Mouse (Mus musculus) cortical plate, adult 2 months (tissue): Measurements from ENCODE around the gene Ccni.

Experiments used
- CTCF ChIP-seq: fragments of 200-500 bp; IDR thresholded peaks from 2 replicates; pipeline ENCODE4 v1.5.1; 2011; ENCODE audit warnings: mild to moderate bottlenecking, control low read depth, low read length; ENCODE audit not compliant: insufficient read depth; ENCODE audit errors: extremely low read depth
- POLR2A ChIP-seq: fragments of 200-500 bp; IDR thresholded peaks from 2 replicates; pipeline ENCODE4 v1.6.1; 2011; ENCODE audit warnings: mild to moderate bottlenecking, low read length, control low read depth; ENCODE audit not compliant: insufficient read depth; ENCODE audit errors: extremely low read depth

DNA sequence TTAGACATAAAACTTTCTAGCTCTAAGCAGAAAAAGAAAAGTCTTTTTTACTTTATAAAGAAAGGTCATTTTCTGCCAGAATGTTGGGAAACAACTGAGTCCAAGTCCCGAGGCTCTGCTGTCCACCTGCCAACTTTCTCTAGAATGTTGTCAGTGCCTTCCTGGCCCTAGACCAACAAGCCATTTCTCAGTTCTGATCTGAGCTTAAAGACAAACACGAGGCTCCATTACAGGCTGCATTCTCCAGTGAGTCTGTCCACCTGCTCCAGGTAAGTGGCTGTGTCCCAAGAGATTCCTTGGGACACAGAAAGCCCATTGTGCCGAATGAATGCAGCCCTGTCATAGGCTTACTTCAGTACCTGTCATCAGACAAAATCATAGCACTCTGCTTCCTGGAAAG lies 15.4 kb upstream of the Ccni start:
- TF ChIP-seq CTCF (no peak), POLR2A (no peak)
